Mouse (Mus musculus): ENCODE data around the gene Kcnj5. TPM values are rescaled to one million over a fixed set of nuclear protein-coding genes. Genes with fewer than 3 reads are reported as not detected.

Gene Kcnj5
- total and polyA plus RNA-seq, 2 experiments from 2014 or later = 32.5 to 58.1 TPM

DNA sequence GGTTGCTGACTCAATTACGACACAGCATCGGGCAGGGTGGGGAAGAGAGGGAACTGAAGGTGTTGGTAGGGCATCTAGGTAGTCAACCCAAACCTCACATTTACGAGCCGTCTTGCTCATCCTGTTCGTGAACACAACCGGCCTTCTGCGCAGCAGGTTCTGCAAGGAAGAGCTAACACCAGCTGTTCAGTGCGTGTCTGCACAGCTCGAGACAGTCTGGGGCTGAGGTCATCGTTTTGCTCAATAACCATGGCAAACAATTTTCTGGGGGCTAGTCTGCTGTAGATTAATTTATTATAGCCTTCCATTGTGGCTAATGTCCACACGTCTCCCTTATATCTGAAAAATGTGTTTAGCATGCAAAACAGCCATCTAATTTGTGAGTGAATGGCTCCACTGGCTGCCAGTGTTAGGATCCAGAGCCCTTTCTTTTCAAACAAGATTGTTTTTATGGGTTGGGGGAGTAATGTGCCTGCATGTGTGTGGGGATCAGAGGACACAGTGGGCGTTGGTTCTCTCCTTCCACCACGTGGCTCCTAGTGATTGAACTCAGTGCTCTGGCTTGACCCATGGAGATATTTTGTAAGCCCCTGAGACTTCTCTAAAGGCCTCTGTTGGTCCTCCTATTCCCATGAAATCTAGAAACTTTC lies 41.5 kb downstream of the Kcnj5 start:
- Histone ChIP-seq H3K4me1 (ENCODE audit: control insufficient read depth, insufficient read depth) (no peaks in the 10 kb centered on the region), H3K4me2 (ENCODE audit: low read depth, low read length) (no peak overlapping the region), H3K9ac (replicated peaks; ENCODE audit: low read depth, low read length) (no peak overlapping the region), H3K9me3 (replicated peaks; ENCODE audit: control insufficient read depth, low read length) (no peaks in the 10 kb centered on the region), H3K27ac (ENCODE audit: low read depth) (no peak overlapping the region), H3K27me3 (ENCODE audit: control insufficient read depth, insufficient read depth, low read length) (no peaks in the 10 kb centered on the region), H3K36me3 (replicated peaks; ENCODE audit: control insufficient read depth, insufficient read depth, low read length) (no peaks in the 10 kb centered on the region), H3K4me3 (ENCODE audit: low read depth, low read length) (no peak overlapping the region)
- WGBS = 80% methylated on average over 13 of the region's 13 CpGs
- TF ChIP-seq CTCF (IDR thresholded peaks at IDR 0.05; ENCODE audit: low read depth) = no peak
- TF ChIP-seq EP300 (IDR thresholded peaks at IDR 0.05; ENCODE audit: low read depth) = no peak
- ATAC-seq (ENCODE audit: insufficient read depth, low read depth) (no peak), DNase-seq (ENCODE audit: low spot score) (no peak)

DNA sequence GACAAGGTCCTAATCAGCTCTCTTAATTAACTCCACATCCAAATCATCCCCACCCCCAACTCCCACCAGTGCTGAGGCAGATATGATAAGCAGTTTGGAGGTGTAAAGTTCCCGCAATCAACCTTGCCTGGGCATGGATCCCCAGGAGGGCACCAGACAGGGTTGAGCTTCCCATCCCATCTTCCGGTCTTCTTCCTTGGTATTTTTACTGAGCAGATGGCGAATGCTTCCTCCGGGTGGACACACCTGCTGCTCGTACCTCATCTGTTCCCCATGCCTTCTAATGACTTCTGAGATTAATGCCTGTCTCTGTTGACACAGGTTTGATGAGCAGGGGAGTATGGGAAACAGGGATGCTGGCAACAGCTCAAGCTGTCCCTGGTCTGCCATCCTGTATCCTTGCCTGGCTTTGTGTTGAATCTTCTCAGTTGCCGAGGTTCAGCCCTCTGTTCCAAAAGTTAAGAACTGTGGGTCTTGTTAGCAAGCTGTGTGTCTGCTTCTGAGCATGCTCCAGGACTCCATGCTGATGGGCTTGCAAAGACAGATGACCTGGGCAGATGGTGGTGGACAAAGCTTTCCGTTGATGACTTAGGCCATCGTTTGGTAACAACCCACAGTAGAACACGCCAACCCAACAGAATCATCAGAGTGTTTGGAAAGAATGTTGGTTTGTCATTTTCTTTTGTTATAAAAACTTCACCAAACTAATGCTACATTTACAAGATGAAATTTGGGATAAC lies 48.9 kb downstream of the Kcnj5 start:
- no peaks in the 10 kb centered on the region for H3K36me3 ChIP-seq (replicated peaks; ENCODE audit: control insufficient read depth, insufficient read depth, low read length)
- no peaks in the 10 kb centered on the region for H3K4me1 ChIP-seq (ENCODE audit: control insufficient read depth, insufficient read depth)
- no peak for DNase-seq (ENCODE audit: low spot score)
- ATAC-seq (ENCODE audit: insufficient read depth, low read depth) = no peak
- WGBS = 86% methylated on average over 9 of the region's 9 CpGs
- no peaks in the 10 kb centered on the region for H3K9me3 ChIP-seq (replicated peaks; ENCODE audit: control insufficient read depth, low read length)
- no peak overlapping the region for H3K9ac ChIP-seq (replicated peaks; ENCODE audit: low read depth, low read length)
- no peak for TF ChIP-seq EP300 (IDR thresholded peaks at IDR 0.05; ENCODE audit: low read depth)
- TF ChIP-seq CTCF (IDR thresholded peaks at IDR 0.05; ENCODE audit: low read depth) = no peak
- H3K27me3 ChIP-seq (ENCODE audit: control insufficient read depth, insufficient read depth, low read length) = no peaks in the 10 kb centered on the region
- H3K4me2 ChIP-seq (ENCODE audit: low read depth, low read length) = no peak overlapping the region
- no peak overlapping the region for H3K4me3 ChIP-seq (ENCODE audit: low read depth, low read length)
- H3K27ac ChIP-seq (ENCODE audit: low read depth) = no peak overlapping the region

DNA sequence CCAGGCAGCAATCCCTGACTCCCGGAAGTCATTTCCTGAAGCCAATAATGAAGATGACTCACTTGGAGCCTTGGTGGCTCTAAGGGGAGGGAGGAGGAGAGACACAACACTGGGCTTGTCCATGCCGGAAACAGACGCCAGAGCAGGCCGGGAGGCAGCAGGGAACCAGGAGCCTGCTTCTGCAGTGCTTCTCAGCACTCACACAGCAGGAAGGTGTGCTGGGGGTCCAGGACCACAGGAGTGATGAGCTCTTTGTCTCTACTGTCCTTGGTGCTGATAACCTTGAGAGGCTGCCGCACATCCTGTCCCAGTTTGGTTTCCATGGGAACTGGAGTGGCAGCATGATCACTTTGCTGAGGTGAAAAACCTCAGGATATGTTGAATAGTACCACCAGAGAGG lies 51.5 kb downstream of the Kcnj5 start:
- H3K9ac ChIP-seq (replicated peaks; ENCODE audit: low read depth, low read length) = no peak overlapping the region
- H3K4me3 ChIP-seq (ENCODE audit: low read depth, low read length) = no peak overlapping the region
- no peaks in the 10 kb centered on the region for H3K36me3 ChIP-seq (replicated peaks; ENCODE audit: control insufficient read depth, insufficient read depth, low read length)
- H3K9me3 ChIP-seq (replicated peaks; ENCODE audit: control insufficient read depth, low read length) = no peaks in the 10 kb centered on the region
- 29% methylated on average over 5 of the region's 5 CpGs for WGBS
- peak; percentile 44 for ATAC-seq (ENCODE audit: insufficient read depth, low read depth)
- no peaks in the 10 kb centered on the region for H3K4me1 ChIP-seq (ENCODE audit: control insufficient read depth, insufficient read depth)
- H3K27me3 ChIP-seq (ENCODE audit: control insufficient read depth, insufficient read depth, low read length) = no peaks in the 10 kb centered on the region
- no peak overlapping the region for H3K27ac ChIP-seq (ENCODE audit: low read depth)
- DNase-seq (ENCODE audit: low spot score) = peak; percentile 36
- TF ChIP-seq EP300 (IDR thresholded peaks at IDR 0.05; ENCODE audit: low read depth) = no peak
- TF ChIP-seq CTCF (IDR thresholded peaks at IDR 0.05; ENCODE audit: low read depth) = no peak
- H3K4me2 ChIP-seq (ENCODE audit: low read depth, low read length) = no peak overlapping the region

DNA sequence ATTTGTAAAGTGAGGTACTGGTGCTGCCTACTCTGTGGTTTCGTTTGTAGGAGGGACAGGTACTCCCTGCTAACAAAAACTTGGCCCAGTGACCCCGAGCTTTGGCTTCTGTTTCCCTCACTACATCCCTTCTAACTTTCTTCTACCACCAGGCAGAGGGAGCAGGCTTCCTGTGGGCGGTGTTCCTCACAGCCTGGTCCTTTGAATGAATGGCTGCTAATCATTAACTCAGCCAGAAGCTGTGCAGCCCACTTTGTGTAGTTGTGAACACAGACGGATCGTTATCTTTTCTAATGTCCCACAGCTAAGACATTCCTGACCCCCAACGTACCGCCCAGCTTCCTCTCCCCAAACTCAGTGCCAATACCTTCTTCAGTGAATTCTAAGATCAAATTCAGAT lies 52.5 kb downstream of the Kcnj5 start:
- Histone ChIP-seq H3K4me1 (ENCODE audit: control insufficient read depth, insufficient read depth) (no peaks in the 10 kb centered on the region), H3K9me3 (replicated peaks; ENCODE audit: control insufficient read depth, low read length) (no peaks in the 10 kb centered on the region), H3K27ac (ENCODE audit: low read depth) (no peak overlapping the region), H3K36me3 (replicated peaks; ENCODE audit: control insufficient read depth, insufficient read depth, low read length) (no peaks in the 10 kb centered on the region), H3K9ac (replicated peaks; ENCODE audit: low read depth, low read length) (no peak overlapping the region), H3K4me3 (ENCODE audit: low read depth, low read length) (no peak overlapping the region), H3K27me3 (ENCODE audit: control insufficient read depth, insufficient read depth, low read length) (no peaks in the 10 kb centered on the region), H3K4me2 (ENCODE audit: low read depth, low read length) (no peak overlapping the region)
- TF ChIP-seq CTCF (IDR thresholded peaks at IDR 0.05; ENCODE audit: low read depth) (no peak), EP300 (IDR thresholded peaks at IDR 0.05; ENCODE audit: low read depth) (no peak)
- 51% methylated on average over 7 of the region's 7 CpGs for WGBS
- ATAC-seq (ENCODE audit: insufficient read depth, low read depth) (no peak), DNase-seq (ENCODE audit: low spot score) (no peak)

DNA sequence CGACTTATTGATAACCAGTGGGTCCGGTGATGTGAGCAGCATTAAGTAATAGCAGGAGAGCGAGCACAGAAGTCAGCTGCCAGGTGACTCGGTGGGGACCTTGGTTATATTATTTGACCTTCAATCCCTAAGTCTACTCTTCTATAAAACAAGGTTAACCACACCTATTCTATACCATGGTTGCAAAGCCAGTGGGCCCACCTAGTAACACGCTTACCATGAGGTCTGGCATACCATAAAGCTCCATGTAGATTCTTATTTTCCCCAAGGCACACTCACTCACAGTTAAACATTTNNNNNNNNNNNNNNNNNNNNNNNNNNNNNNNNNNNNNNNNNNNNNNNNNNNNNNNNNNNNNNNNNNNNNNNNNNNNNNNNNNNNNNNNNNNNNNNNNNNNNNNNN lies 60.6 kb downstream of the Kcnj5 start:
- no peaks in the 10 kb centered on the region for H3K4me1 ChIP-seq (ENCODE audit: control insufficient read depth, insufficient read depth)
- no peaks in the 10 kb centered on the region for H3K36me3 ChIP-seq (replicated peaks; ENCODE audit: control insufficient read depth, insufficient read depth, low read length)
- H3K9me3 ChIP-seq (replicated peaks; ENCODE audit: control insufficient read depth, low read length) = no peaks in the 10 kb centered on the region
- no peak overlapping the region for H3K9ac ChIP-seq (replicated peaks; ENCODE audit: low read depth, low read length)
- TF ChIP-seq EP300 (IDR thresholded peaks at IDR 0.05; ENCODE audit: low read depth) (no peak), CTCF (IDR thresholded peaks at IDR 0.05; ENCODE audit: low read depth) (no peak)
- no peak overlapping the region for H3K4me2 ChIP-seq (ENCODE audit: low read depth, low read length)
- 86% methylated on average over 5 of the region's 5 CpGs for WGBS
- ATAC-seq (ENCODE audit: insufficient read depth, low read depth) (no peak), DNase-seq (ENCODE audit: low spot score) (no peak)
- H3K27me3 ChIP-seq (ENCODE audit: control insufficient read depth, insufficient read depth, low read length) = no peaks in the 10 kb centered on the region
- H3K4me3 ChIP-seq (ENCODE audit: low read depth, low read length) = no peak overlapping the region
- H3K27ac ChIP-seq (ENCODE audit: low read depth) = no peak overlapping the region

Measured in heart, postnatal 0 days (tissue).